Mouse (Mus musculus) frontal cortex, adult (tissue): Measurements from ENCODE around the gene Map3k6.

Experiments
- ATAC-seq: cut with Nextera tagmentation; 2 replicates; pipeline ENCODE4 v1.9.2; 2017; ENCODE audit warnings: mild to moderate bottlenecking, moderate library complexity, mixed read lengths; ENCODE audit not compliant: low TSS enrichment

The Map3k6 gene

GRCm38 (mm10) chr4:133253412-133253811, 12.8 kb downstream of the Map3k6 start:
- no peak for ATAC-seq

- ATAC-seq: no peak
These were observed 14.8 kb downstream of the Map3k6 start for GRCm38 (mm10) chr4:133255392-133255791.

GRCm38 (mm10) chr4:133256820-133257219, 16.2 kb downstream of the Map3k6 start:
- no peak for ATAC-seq

- ATAC-seq: no peak
These were observed 16.6 kb downstream of the Map3k6 start for GRCm38 (mm10) chr4:133257230-133257629.

GRCm38 (mm10) chr4:133257798-133258408, 17.3 kb downstream of the Map3k6 start:
- no peak for ATAC-seq

GRCm38 (mm10) chr4:133261641-133262374, 21.2 kb downstream of the Map3k6 start:
- no peak for ATAC-seq

- 0 out of 2 replicates have a peak, but pooled peaks have one; percentile 44 for ATAC-seq
These were observed 21.8 kb downstream of the Map3k6 start for GRCm38 (mm10) chr4:133262375-133262765.

GRCm38 (mm10) chr4:133262882-133263281, 22.3 kb downstream of the Map3k6 start, which contains the start of gene Sytl1:
TSS of gene Sytl1 (minus strand) at chr4:133263113.
- peak; percentile 55; the same call in 1 of the 2 replicates for ATAC-seq

- no peak for ATAC-seq
These were observed 23.1 kb downstream of the Map3k6 start for GRCm38 (mm10) chr4:133263756-133264155.

- no peak for ATAC-seq
These were observed 23.9 kb downstream of the Map3k6 start for GRCm38 (mm10) chr4:133264559-133264958.

- ATAC-seq: no peak
These were observed 24.7 kb downstream of the Map3k6 start for GRCm38 (mm10) chr4:133265297-133265696.

- no peak for ATAC-seq
These were observed 25.1 kb downstream of the Map3k6 start for GRCm38 (mm10) chr4:133265759-133266158.

- ATAC-seq: no peak
These were observed 25.7 kb downstream of the Map3k6 start for GRCm38 (mm10) chr4:133266248-133266880.

GRCm38 (mm10) chr4:133268931-133269330, 28.3 kb downstream of the Map3k6 start:
- no peak for ATAC-seq

GRCm38 (mm10) chr4:133269596-133269995, 29.0 kb downstream of the Map3k6 start:
- no peak for ATAC-seq

- no peak for ATAC-seq
These were observed 30.3 kb downstream of the Map3k6 start for GRCm38 (mm10) chr4:133270929-133271328.

GRCm38 (mm10) chr4:133277104-133278026, 36.7 kb downstream of the Map3k6 start, which contains the start of gene Tmem222:
TSS of gene Tmem222 (minus strand) at chr4:133277792.
- peak; percentile 90 for ATAC-seq

GRCm38 (mm10) chr4:133278067-133278466, 37.4 kb downstream of the Map3k6 start:
- no peak for ATAC-seq

GRCm38 (mm10) chr4:133278482-133278881, 37.9 kb downstream of the Map3k6 start:
- ATAC-seq: peak; percentile 8; the same call in 1 of the 2 replicates

- ATAC-seq: no peak
These were observed 40.9 kb downstream of the Map3k6 start for GRCm38 (mm10) chr4:133281513-133281912.

GRCm38 (mm10) chr4:133281951-133282481, 41.4 kb downstream of the Map3k6 start:
- ATAC-seq: no peak
